Mouse (Mus musculus) spleen, postnatal 36 days (tissue): ENCODE data around the gene Rnf130.

ENCODE experiments used
- DNase-seq, 2 experiments: peaks; one replicate each; pipeline ENCODE4 v3.0.0; 2022; ENCODE audit warnings: low spot score in 2 of 2, mixed read lengths in 1 of 2

Gene Rnf130

DNA sequence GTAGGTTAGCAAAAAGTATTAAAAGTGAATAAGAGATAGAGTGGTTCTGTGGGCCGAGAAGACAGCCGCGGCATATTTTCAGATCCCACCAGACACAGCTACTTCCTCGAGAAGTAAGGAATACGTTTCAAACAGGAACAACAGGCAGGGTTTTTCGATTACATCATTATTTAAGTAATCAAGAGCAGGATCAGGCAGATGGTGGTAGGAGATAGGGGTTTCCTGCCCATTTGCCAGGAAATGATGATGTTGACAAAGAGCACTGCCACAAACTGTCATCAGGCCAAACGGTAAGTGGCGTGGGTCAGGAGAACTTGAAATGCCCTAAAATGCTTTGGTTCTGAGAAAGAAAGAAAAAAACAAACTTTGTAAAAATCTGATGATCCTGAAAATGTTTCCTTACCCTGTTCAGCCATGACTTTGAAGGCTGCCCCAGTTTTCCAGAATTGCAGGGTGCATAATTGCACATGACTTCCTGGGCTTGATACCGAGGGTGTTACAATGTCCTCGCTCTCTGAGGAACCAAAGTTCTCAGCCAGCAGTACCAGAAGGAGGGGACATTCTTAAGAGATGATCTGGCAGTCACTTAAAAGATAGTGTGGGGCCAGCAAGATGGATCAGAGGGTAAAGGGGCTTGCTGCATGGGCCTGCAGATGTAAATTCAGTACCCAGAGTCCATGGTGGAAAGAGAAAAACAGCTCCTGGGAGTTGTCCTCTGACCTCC, 109.2 kb downstream of the Rnf130 start:
- DNase-seq, result no peak

DNA sequence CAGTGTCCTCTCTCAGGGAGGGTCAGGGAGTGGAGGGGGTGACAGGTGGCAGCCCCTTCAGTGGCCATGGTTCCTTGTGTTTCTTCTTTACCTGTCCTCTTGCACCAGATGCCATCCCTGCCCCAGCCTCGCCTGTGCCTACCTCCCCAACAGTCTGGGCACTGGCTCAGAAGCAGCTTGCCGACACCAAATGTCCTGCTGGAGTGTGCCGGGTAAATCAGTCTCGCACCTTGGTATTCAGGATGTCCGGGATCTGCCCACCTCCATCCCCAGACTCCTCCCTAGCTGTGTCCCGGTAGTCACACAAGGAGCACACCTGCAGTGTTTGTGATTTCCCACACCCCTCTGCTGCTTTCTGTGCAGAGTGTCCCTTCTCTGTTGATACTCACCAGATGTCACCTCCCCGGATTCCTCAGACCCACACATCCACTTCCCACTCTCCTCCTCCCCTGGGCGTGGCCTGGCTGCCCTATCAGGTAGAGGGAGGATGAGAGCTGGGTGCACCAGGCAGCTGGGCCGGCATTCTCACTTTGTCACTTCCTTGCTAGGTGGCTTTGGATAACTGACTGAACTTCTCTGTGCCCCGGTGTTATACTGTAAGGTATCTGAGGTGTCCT, 113.2 kb downstream of the Rnf130 start:
- no peak for DNase-seq

DNA sequence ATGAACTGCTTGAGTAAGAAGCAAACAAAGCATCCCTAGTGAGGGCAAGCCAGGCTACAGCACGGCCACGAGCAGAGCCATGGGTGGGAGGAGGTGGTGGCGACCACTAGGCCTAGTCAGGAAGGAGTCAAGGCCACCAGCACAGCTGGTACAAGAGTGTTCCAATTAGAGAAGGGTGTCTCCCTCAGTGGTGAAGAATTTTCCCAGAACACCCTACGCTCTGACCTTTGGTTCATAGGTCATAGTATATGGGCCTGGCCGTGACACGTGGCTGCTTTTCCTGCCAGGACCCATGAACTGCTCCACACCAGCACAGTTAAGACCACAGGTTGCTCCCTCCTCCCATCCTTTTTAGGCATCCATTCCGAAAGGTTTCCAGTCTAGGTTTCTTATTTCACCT, 114.4 kb downstream of the Rnf130 start:
- no peak for DNase-seq

DNA sequence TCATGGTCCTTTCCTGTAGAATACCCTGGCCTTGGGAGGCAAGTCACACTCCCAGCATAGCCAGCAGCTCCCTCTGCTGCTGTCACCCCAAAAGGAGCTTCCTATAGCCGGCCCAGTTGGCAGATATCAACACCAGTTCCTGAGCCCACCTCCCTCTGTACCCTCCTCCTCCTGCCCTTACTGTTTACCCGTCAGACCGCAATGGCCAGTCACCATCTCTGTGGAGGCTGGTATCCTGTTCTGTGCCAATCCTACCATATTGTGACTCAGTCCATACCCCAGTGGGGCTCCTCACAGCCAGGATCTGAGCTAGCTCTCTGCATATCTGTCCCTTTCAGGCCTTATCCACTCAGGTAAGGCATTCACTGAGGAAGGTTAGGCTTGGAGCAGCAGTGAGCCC, 120.4 kb downstream of the Rnf130 start:
- DNase-seq, result no peak

DNA sequence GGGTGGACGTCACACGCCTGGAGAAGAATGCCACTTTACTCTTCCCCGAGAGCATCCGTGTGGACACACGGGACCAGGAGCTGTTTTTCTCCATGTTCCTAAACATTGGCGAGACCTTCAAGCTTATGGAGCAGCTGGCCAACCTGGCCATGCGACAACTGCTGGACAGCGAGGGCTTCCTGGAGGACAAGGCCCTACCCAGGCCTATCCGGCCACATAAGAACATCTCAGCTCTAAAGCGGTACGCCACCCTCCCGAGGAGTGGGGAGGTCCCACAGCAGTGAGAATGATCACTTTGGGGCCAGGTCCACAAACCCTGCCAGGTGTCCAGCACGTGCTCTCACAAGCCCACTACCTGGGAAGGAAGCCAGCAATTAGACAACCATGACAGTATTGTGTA, 121.0 kb downstream of the Rnf130 start:
- DNase-seq, result no peak

DNA sequence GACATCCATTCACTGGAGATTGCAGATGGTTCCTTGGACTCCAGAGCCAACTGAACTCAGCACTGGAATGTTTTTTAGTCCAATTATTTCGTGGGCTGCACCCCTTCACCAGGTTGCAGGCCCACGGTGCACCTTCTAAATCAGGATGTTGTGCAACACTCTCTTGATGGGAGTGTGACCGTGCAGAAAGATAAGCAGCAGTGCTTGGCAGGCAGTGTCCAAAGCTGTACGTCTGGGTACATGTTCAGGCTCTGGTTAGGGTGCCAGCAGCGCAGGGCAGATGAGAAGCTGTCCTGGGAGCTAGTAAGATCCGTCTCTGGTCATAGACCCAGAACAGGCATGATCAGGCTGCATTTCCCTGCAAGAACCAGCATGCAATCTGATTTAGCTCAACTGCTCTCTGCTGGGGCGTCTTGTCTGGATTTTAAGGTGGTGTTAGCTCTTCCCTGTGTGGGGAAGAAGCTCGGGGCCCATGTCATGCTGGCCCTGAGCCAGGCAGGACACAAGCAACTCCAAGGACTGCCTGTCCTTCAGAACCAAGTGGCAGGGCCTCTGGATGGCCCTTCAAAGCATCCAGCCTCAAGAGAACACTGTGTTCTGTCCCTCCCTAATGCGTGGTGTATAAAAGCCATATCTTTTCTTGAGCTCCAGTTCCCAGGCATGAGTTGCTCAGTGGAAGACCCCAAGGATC, 122.3 kb downstream of the Rnf130 start:
- DNase-seq, result no peak

DNA sequence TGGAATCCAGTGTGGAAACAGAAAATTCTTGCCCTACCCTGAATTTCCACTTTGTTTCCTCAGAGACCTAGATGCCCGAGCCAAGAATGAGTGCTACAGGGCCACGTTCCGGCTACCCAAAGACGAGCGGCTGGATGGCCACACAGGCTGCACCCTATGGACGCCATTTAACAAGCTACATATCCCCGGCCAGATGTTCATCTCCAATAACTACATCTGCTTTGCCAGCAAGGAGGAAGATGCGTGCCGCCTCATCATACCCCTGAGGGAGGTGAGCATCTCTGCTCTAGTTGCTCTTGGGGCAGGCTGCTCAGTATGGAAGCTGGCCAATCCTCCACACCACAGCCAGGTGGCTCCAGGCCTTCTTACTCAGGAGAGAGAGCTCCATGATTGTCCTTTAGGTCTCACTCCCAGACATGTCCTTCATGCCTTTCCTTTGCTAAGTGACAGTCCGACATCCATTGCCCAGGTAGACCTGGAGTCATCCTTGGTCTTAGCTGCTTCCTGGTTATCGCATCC, 122.9 kb downstream of the Rnf130 start:
- DNase-seq, result no peak

DNA sequence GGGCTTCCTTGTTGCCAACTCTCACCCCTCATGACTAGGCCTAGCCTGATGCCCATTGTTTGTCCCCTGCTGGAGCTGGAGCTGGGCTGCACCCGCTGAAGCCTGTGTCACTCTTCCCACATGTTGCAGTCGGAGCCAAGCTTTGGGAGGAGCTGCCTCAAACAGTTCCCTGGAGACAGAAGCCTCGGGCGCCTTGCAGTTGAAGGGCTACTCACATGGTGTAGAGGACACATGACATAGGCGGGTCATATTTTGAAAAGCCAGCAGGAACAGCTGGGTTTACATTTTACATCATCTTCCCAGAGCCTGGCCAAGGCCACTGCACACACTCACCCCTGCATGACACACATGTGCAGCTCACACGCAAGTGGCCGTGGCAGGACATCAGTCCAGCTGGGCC, 124.1 kb downstream of the Rnf130 start:
- no peak for DNase-seq

DNA sequence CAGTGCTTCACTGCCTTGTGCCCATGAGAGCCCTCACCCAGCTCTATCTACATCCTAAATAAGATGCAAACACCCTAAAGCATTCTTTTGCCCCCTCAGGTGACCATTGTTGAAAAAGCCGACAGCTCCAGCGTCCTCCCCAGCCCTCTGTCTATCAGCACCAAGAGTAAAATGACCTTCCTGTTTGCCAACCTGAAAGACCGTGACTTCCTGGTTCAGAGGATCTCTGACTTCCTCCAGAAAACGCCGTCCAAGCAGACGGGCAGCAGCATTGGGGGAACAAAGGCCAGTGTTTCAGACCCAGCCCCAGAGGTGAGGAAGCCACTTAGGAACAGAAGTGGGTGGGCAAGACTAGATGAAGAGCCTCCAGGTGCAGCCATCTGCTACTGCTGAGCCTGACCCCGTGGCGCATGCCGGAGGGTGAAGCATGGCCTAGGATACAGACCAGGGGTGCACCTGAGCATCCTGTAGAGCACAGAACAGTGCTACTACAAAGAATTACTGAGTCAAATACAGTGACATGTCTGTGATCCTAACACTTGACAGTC, 124.5 kb downstream of the Rnf130 start:
- DNase-seq, result no peak

DNA sequence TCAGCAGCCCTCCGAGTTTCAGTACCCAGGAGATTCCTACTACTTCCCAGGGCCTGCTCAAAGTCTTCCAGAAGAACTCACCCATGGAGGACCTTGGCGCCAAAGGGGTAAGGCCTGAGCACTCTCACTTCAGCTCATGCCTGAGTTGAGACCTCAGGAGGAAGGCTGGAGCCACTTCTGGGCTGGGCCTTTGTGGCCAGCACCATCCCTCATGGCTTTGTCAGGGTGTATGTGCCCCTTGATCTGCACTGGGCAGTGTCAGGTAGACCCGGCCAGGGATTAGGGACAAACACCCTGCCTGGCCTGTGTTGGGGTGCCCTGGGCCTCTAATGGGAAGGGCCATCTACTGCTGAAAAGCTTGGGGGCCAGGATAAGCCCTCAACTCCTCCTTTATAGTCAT, 126.2 kb downstream of the Rnf130 start:
- no peak for DNase-seq

DNA sequence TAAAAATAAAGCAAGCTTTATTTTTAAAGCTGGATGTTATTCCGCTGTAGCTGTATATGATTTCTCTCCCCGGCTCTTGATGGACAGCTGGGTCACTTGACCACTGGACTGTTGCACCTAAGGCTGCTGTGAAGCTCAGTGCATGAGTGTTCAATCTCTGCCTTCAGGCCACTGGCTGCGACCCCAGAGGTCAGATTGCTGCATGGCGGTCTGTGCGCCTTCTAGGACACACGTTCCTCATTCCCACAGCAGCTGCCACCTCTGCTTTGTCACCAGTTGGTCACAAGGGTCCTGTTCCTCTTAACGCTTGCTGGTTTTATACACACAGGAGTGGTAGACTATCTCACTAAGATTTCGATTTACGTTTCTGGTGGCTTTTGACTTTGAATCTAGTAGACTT, 129.0 kb downstream of the Rnf130 start:
- no peak for DNase-seq
